Mouse (Mus musculus) v-Abl transformed pro-B cells (cell line): ENCODE results near the gene Fezf1.

Experiments used
- in situ Hi-C, 2 experiments: fragments of 400-800 bp; cut with MboI; formaldehyde crosslinking; loops; one replicate each; pipeline ENCODE4 v1.15.1; 2025; ENCODE audit not compliant: unreplicated experiment in 2 of 2

The Fezf1 gene

GRCm38 (mm10) chr6:23248313-23249052, at the start of gene Fezf1:
Fezf1 (minus strand) TSS chr6:23248362.
- in situ Hi-C loops = no loop called here

DNA sequence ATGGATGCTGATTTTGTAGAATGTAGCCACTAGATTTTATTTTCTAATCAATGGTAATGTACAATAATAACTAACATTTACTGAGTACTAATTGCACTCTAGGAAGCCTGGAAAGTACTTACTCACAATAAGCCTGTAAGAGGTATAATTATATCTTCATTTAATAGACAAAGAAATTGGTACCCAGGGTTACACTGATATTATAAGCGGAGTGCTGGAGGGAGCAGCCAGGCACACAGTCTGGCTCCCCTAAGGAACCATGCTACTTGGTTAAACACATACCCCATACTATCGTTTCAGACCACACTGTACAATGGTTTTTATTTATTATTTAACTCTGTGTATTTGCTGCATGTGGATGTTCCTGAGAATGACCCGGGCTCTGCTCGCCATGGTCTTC, 46.5 kb upstream of the Fezf1 start:
- in situ Hi-C loops = no loop called here

DNA sequence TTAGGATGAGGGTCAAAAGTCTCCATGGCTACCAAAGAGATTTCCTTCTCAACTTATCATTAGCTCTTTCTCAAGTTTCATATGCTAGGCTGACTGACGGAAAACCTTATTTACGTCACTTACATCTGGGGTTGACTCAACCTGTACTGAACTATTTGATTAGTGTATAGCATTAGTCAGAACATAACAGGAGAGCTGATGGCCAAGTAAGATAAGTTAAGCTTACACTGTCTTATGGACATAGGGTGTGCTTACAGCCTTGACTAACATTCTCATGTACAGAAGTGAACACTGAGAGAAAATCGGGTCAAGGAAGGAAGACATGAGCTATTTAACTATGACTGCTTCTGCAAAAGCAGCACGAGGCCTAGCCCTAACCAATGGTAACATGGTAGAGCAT, 40.6 kb upstream of the Fezf1 start:
- in situ Hi-C loops = no loop called here

DNA sequence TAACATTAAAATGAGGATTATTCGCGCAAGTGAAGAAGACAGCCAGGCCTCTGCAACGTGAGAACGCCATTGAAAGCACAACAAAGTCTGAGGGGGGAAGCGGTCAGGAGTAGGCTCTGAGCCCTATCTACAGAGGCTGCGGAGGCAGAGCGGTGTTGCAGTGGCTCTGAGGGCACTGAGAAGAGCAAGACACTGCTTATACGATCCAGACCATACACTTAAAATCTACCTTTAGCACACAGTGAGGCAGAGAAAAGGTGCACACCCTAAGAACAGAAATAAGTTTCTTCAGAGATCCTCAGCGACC, 33.3 kb upstream of the Fezf1 start:
- in situ Hi-C loops = no loop called here

DNA sequence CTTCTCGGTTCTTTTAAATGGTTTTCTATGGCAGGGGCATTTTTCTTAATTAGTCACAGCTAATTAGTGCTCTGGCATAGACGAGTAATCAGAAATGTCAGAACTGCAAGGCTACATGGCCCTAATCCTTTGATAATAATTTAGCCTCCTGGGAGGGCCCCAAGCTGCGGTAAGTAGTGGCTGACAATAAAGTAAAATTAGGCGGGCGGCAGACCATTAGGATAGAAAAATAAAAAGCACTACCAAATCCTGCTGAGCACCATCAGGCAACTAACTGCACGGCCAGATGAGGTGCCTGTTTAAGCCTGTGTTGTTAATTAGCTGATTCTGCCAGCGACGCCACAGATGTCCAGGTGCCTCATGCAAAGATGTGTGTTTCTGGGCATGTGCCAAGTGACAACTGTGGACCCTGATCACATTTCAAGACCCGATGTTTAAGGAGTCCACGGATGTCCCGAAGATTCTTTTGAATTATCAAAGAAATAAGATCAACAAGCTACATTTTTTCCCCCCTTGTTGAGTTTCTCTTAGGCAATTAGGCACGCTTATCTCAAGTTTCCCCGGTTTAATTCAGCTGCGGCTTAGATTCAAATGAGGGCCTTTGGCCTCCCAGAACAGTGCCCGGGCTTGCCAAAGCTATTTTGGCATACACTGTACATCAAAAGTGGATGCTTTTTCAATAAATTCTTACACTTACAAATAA, 32.8 kb upstream of the Fezf1 start:
- in situ Hi-C loops = no loop called here

GRCm38 (mm10) chr6:23273483-23273882, 25.3 kb upstream of the Fezf1 start:
- in situ Hi-C loops = no loop called here

DNA sequence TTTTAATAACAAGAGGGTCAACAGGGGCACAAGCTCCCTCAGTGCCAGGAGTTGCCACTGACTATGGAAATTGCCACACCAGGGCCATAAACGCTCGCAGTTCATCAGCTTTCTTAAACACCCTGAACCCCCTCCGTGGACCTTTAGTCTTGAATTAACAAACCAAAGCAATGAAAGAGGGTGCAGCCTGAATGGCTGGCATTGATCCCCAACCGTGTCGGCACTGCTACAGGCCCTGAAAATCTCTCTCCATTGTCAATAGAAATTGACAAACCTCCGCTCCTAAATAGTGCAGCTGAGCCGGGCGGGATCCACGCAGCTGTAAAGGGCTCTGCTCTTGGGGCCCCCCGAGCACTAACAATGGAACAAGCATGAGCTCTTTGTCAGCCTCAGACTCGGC, 24.8 kb upstream of the Fezf1 start:
- in situ Hi-C loops = no loop called here

DNA sequence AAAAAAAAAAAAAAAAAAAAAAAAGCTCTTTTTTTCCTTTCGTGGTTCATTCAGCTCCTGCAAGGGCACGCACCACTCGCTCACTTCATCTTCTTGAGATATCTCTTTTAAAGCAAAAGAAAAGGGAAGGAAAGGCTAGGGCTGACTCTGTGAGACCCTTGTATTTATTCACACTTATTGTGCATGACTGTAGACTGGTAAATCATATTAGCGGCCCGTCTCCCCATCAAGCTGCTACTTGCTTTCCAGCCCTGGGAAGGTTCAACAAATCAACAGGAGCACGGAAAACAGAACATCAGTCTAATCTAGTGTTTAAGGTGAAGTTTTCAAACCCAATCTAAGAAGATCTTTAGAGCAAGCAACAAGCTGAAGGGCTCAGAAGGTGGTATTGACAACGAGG, 24.4 kb upstream of the Fezf1 start:
- in situ Hi-C loops = no loop called here

- in situ Hi-C loops = no loop called here
These were observed 12.5 kb upstream of the Fezf1 start for GRCm38 (mm10) chr6:23260738-23261050.

DNA sequence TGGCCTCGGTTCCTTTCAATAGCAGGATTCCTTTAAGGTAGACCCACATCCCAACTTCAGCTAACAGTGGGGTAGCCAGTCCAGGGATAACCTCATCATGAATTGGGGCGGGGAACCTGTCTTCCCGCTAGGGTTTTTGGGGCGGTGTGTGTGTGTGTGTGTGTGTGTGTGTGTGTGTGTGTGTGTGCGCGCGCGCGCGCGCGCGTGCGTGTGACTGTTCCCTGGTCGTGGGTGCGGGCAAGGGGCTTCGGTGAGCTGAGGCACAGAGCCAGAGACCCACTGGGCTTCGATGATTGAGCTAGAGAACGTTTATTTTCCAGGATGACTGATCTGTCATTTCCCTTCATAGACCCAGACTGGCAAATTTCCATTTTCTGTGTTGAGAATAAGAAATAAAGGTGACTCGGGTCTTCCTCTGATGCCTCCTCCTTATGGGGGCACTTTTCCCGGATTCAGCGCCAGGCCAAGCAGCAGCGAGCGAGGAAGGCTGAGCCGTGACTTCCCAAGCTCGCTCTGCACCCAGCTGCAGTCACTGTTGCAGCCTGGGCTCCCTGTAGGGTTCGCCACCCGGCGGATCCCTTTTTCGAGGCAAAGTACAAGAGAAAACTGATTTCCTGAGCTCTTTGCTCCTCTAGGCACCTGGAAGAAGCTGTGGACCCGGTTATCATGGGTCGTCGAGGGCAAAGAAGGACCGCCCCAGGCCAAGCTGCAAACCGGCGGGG, 12.0 kb upstream of the Fezf1 start:
- in situ Hi-C loops = no loop called here

- in situ Hi-C loops = no loop called here
These were observed 9.8 kb upstream of the Fezf1 start for GRCm38 (mm10) chr6:23257981-23258380.

- in situ Hi-C loops = no loop called here
These were observed 7.0 kb upstream of the Fezf1 start for GRCm38 (mm10) chr6:23255161-23255560.

GRCm38 (mm10) chr6:23254644-23255043, 6.5 kb upstream of the Fezf1 start:
- in situ Hi-C loops = no loop called here

- in situ Hi-C loops = no loop called here
These were observed 5.5 kb upstream of the Fezf1 start for GRCm38 (mm10) chr6:23253353-23254311.

DNA sequence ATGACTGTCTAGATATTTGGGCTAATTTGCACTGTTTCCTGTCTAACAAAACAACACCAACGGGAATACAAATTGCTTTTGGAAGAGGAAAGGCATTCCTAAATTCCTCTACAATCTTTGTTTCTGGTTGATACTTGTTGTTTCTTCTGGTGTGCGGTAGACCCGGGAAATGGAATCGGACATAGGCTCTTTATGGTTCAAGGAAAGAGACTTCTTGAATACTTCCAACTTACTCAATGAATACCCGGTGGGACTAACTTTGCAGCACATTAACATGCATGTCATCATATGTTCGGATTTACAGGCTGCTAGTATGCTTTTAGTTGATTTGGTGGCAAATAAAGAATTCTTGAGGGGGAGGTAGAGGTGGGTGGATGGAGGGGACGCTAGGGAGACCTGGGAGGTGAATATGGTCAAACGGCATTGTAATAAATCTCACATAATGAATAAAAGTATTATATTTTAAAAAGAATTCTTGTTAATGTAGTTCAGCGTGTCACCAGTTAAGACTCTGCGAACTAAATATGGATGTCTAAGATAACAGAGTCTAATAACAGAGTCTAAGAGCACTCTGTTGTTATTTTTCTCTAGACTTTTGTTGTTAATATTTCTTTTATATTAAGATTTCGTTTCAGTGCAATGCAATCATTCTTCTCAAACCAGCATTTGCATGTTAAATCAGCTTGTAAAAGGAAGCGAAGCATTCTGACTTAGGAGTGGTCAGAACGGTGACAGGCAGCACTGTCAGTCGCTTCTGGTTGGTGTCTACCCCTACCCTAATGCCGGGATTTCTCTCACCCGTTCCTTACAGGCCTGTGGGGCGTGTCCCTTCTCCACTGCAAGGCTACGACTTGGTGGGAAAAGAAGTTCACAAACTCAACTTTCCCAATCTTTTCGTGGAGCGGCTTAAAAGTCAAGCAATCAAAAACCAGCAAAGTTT, 4.3 kb upstream of the Fezf1 start:
- in situ Hi-C loops = no loop called here

DNA sequence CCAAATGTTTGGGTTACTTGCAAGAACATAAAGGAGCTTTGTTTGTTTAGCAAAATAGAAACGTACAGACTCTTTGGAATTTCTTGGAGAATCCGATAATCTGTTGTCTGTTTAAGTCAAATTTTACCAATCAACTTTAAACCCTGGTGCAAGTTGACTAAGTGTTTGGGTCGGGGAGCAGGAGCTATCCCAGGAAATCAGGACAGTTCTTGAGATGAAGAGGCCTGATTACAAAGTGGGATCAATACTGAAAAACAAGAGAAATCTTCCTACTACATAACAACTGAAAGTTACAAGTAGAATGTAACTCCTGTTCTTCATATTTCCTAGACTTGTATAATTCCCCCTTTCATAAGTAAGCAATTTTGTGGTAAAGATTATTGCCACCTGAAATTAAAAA, 3.3 kb upstream of the Fezf1 start:
- in situ Hi-C loops = no loop called here

DNA sequence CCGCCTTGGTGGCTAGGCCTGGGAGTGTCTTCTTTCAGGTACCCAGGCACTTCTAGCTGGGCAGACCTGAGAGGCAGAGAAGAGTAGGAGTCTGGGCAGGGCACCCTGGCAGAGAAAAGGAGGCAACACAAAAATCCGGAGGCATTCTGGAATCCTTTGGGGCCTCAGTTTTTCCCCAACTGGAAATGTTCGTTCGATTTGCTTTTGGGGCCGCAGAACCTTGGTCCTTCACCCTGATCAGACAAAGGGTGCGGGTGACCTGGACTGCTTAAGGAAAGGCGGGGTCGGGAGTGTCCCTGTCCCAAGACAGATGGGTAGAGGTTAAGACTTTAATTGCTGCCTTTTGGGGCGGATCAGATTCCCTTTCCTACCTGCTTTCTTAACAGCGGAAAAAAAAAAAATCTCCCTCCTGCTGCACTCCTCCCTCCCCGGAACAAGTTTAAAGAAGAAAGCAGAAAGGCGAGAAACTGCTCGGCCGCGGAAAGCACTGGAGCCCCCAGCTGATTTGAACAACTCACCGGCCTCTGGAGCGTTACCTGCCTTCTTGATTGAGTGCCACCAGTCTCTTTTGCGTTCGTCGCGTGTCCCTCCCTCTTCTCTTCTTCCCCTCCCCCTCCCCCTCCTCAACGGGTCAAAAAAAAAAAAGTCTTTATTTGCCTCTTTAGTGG, 2.3 kb upstream of the Fezf1 start:
- in situ Hi-C loops = no loop called here

DNA sequence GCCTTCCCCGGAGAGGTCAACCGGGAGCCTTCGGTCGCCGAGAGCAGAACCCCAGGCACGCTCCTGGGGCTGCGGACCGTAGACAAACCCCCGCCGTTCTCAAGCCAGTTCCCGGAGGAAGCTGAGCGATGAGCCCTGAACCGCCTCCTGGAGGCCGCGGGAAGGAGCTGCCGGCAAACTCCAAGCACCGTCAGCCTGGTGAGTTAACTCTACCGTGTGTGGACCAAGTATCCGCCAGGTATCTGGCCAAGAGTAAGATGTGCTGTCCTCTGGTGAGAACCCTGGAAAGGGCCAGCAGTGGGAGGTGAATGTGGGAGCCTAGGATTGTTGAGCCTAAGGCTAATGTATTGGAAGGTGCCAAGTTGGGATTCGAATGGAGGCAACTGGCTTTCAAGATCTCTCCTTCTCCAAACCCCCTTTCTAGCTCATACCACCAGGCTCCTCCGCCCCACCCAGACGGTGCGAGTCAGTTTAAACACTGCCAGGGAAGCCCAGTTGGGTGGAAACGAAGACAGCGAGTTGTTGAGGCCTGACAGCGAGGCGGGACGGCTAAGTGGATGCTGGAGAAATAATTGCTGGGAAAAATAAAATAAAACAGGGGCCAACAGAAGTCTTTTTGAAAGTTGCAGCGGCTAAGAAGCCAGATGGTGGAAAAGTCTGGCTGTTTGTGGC, 1.6 kb upstream of the Fezf1 start:
- in situ Hi-C loops = no loop called here

- in situ Hi-C loops = no loop called here
These were observed 865 bp upstream of the Fezf1 start for GRCm38 (mm10) chr6:23249053-23249401.
